Mouse (Mus musculus): Measurements from ENCODE around the gene Tspan12. TPM values are rescaled to one million over a fixed set of nuclear protein-coding genes. Genes with fewer than 3 reads are reported as not detected.

Tspan12 gene
- polyA plus RNA-seq (2012; rRNA removed) = 12.6 and 12.9 TPM in 2 replicates

DNA sequence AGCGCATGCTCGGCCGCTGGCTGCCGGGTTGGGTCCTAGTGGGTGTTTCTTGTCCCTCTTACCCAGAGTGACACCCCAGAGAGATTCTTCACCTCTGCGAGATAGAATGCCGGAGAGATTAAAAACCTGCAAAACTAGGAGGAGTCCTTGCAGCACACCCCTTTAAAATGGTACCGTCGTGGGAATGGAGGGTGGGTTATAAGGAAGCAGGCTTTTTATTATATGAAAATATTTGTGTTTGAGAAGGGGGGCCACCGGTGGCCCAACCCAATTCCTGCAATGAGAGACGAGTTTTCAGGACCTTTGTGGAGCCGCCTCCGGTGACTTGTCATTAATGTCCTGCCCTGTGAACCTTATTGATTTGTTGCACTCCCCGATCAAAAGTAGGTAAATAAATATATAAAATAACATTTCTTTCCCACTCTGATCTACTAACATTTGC is at the start of gene Tspan12:
TSS of gene Tspan12 (minus strand) at position 172 of the 442 bp plus-strand sequence.

Other genes with a start within 250 kb of the Tspan12 start
- 23.0 and 26.5 TPM in 2 replicates for gene Ing3, start 97.1 kb upstream of the Tspan12 start, polyA plus RNA-seq (2012; rRNA removed)
- gene Cped1, start 133.4 kb upstream of the Tspan12 start, polyA plus RNA-seq (2012; rRNA removed) = 3.9 and 6.7 TPM in 2 replicates

Data from central nervous system, embryonic 14 days (tissue).